Mouse (Mus musculus): ENCODE results near the gene Ren1.

The Ren1 gene

DNA sequence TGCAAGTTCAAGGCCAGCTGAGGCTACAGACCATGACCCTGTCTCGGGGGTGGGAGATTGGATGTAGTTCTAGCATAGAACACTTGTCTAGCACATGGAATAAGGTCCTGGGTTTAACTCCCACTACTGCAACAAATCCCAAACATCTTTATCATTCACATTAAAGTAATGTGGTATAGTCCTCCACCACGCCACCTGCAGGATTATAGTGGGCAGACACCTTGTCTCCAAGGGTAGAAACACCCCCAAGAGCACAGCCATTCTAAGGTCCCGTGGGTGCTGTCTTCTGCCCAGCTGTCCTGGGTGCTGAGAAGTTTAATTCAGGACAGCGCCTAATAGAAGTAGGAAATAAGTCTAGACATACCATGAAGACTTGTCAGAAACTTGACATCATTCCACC lies 33.7 kb upstream of the Ren1 start:
- H3K36me3 ChIP-seq (ENCODE audit: insufficient read depth, low read length) = no peaks in the 10 kb centered on the region
- H3K9me3 ChIP-seq (ENCODE audit: low read length) = no peaks in the 10 kb centered on the region
- TF ChIP-seq POU5F1 (IDR thresholded peaks at IDR 0.05; ENCODE audit: borderline replicate concordance, low read length) = no peak
- TF ChIP-seq CTCF (conservative IDR thresholded peaks at IDR 0.05; ENCODE audit: low read length) = peak; percentile 24
- no peak for TF ChIP-seq NANOG (IDR thresholded peaks at IDR 0.05; ENCODE audit: borderline replicate concordance, low read length)
- peaks cover 26% of the 10 kb centered on the region for H3K4me1 ChIP-seq (replicated peaks; ENCODE audit: low read depth, low read length)
- peaks cover 13% of the 10 kb centered on the region for H3K27me3 ChIP-seq (ENCODE audit: insufficient read depth, low read length)
- no peak overlapping the region for H3K4me3 ChIP-seq (replicated peaks; ENCODE audit: low read length)

DNA sequence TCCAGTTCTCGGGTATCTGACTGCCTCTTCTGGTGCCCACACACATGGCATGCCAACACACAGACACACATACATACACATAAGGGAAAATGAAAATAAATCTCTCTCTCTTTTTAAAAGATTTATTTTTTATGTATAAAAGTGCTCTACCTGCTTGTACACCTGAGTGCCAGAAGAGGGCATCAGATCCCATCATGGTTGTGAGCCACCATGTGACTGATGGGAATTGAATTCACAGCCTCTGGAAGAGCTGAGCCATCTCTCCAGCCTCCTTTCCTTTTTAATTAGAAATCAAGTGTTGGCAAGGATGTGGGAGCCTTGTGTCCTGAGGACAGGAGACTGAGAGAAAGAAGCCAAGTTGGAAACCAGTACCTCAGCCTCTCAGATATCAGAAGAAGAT lies 33.2 kb upstream of the Ren1 start:
- no peak for TF ChIP-seq POU5F1 (IDR thresholded peaks at IDR 0.05; ENCODE audit: borderline replicate concordance, low read length)
- peak; percentile 44 for TF ChIP-seq CTCF (conservative IDR thresholded peaks at IDR 0.05; ENCODE audit: low read length)
- H3K4me1 ChIP-seq (replicated peaks; ENCODE audit: low read depth, low read length) = peaks cover 20% of the 10 kb centered on the region; the same call in 1 of the 2 replicates
- H3K36me3 ChIP-seq (ENCODE audit: insufficient read depth, low read length) = no peaks in the 10 kb centered on the region

DNA sequence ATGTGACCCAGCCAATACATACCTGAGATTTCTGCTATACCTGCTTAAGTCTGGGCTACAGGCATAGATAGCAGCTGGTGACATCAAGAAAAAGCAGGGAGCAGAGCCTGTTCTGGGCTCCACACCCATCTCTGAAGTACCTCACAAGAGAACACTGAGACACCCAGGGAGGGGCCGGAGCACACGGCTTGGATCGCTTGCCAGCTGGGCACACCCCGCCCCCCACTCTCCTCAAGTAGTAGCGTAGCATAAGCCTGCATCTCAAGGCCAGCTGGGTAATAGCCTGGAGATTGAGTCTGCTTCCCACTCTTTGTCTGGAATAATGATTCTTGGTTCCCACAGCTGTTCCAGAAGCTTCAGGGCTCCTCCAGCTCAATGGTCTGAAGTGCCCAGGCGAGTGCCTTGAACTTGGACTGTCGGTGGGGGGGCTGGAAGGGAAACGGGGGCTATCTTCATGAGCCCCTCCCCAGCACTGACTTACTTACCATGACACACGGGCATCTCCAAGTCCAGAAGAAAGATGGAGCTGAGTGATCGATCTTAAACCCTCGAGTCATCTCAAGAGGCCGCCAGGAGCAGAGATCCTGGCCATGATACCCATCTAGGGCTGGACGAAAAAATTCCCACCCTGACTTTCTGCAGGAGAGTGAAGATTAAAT lies 28.9 kb upstream of the Ren1 start, which contains the start of gene Kiss1:
TSS of gene Kiss1 (plus strand) at position 609 of the 659 bp plus-strand sequence.
- Histone ChIP-seq H3K9me3 (ENCODE audit: low read length) (no peaks in the 10 kb centered on the region), H3K27me3 (ENCODE audit: insufficient read depth, low read length) (no peaks in the 10 kb centered on the region), H3K4me3 (replicated peaks; ENCODE audit: low read length) (no peak within 1 kb of the TSS), H3K36me3 (ENCODE audit: insufficient read depth, low read length) (no peaks in the 10 kb centered on the region), H3K4me1 (replicated peaks; ENCODE audit: low read depth, low read length) (peaks cover 21% of the 10 kb centered on the region)
- TF ChIP-seq CTCF (conservative IDR thresholded peaks at IDR 0.05; ENCODE audit: low read length) = no peak
- no peak for TF ChIP-seq POU5F1 (IDR thresholded peaks at IDR 0.05; ENCODE audit: borderline replicate concordance, low read length)
- TF ChIP-seq NANOG (IDR thresholded peaks at IDR 0.05; ENCODE audit: borderline replicate concordance, low read length) = no peak

More for the DNA sequence above, 33.2 kb upstream of the Ren1 start:
- Histone ChIP-seq H3K9me3 (ENCODE audit: low read length) (no peaks in the 10 kb centered on the region), H3K4me3 (replicated peaks; ENCODE audit: low read length) (no peak overlapping the region), H3K27me3 (ENCODE audit: insufficient read depth, low read length) (peaks cover 8% of the 10 kb centered on the region; the same call in 1 of the 2 replicates)

DNA sequence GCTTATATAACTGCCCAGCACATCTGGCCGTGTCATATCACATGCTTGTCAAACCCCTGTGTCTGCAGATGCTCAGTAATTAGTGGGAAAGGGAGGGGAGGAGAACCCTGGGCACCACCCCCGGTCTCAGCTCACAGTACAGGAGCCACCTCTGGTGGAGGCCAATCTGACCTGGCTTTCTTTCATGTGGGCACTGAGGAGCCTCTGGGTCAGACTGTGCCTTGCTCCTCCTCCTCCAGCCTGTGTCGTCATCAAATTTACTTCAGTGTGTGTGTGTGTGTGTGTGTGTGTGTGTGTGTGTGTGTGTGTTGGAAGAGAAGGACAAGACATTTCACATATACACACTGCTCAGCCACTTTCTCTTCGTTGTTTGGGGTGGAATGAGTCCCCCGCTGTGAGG lies 27.0 kb upstream of the Ren1 start:
- H3K9me3 ChIP-seq (ENCODE audit: low read length) = no peaks in the 10 kb centered on the region
- no peaks in the 10 kb centered on the region for H3K36me3 ChIP-seq (ENCODE audit: insufficient read depth, low read length)
- peaks cover 23% of the 10 kb centered on the region for H3K4me1 ChIP-seq (replicated peaks; ENCODE audit: low read depth, low read length)
- no peak overlapping the region for H3K4me3 ChIP-seq (replicated peaks; ENCODE audit: low read length)
- H3K27me3 ChIP-seq (ENCODE audit: insufficient read depth, low read length) = peaks cover 6% of the 10 kb centered on the region
- no peak for TF ChIP-seq CTCF (conservative IDR thresholded peaks at IDR 0.05; ENCODE audit: low read length)
- TF ChIP-seq POU5F1 (IDR thresholded peaks at IDR 0.05; ENCODE audit: borderline replicate concordance, low read length) = no peak
- no peak for TF ChIP-seq NANOG (IDR thresholded peaks at IDR 0.05; ENCODE audit: borderline replicate concordance, low read length)

DNA sequence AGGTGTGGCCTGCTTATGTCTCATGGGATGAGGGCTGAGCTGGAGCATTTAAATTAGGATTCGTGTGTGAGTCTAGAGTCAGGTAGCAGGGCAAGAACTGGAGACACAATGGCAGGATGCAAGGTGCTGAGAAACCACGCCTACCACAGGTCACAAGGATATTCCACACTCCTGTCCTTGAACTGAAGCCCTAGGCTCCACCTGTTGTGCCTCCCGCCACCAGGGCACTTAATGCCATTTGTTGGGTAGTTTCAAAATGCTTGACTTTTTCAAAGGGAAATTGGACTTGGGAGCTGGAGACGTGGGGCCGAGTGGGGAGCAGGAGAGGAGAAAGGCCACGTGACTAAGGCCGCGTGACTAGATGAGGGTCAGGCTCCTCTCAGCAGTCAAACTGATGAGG lies 24.4 kb upstream of the Ren1 start:
- Histone ChIP-seq H3K27me3 (ENCODE audit: insufficient read depth, low read length) (peaks cover 27% of the 10 kb centered on the region), H3K4me3 (replicated peaks; ENCODE audit: low read length) (no peak overlapping the region), H3K4me1 (replicated peaks; ENCODE audit: low read depth, low read length) (peaks cover 18% of the 10 kb centered on the region), H3K36me3 (ENCODE audit: insufficient read depth, low read length) (no peaks in the 10 kb centered on the region), H3K9me3 (ENCODE audit: low read length) (no peaks in the 10 kb centered on the region)
- TF ChIP-seq NANOG (IDR thresholded peaks at IDR 0.05; ENCODE audit: borderline replicate concordance, low read length) (no peak), POU5F1 (IDR thresholded peaks at IDR 0.05; ENCODE audit: borderline replicate concordance, low read length) (no peak), CTCF (conservative IDR thresholded peaks at IDR 0.05; ENCODE audit: low read length) (no peak)

DNA sequence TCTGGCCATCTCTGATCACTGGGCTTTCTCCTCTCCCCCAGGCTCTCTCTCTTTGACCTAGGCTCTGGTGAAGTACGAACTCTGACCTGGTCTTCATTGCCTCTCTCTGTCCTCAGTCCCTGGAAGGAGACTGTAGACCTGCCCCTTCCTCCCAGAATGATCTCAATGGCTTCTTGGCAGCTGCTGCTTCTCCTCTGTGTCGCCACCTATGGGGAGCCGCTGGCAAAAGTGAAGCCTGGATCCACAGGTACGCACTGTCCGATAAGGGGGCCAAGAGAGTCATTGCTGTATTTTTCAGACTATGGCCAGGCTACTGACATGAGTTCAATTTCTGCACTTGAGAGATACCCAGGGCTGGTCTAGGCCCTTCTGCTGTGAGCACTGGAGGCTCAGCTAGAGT lies 23.2 kb upstream of the Ren1 start:
- Histone ChIP-seq H3K9me3 (ENCODE audit: low read length) (no peaks in the 10 kb centered on the region), H3K4me1 (replicated peaks; ENCODE audit: low read depth, low read length) (peaks cover 22% of the 10 kb centered on the region), H3K27me3 (ENCODE audit: insufficient read depth, low read length) (peaks cover 31% of the 10 kb centered on the region), H3K4me3 (replicated peaks; ENCODE audit: low read length) (no peak overlapping the region), H3K36me3 (ENCODE audit: insufficient read depth, low read length) (no peaks in the 10 kb centered on the region)
- TF ChIP-seq CTCF (conservative IDR thresholded peaks at IDR 0.05; ENCODE audit: low read length) (peak; percentile 16), POU5F1 (IDR thresholded peaks at IDR 0.05; ENCODE audit: borderline replicate concordance, low read length) (no peak), NANOG (IDR thresholded peaks at IDR 0.05; ENCODE audit: borderline replicate concordance, low read length) (no peak)

DNA sequence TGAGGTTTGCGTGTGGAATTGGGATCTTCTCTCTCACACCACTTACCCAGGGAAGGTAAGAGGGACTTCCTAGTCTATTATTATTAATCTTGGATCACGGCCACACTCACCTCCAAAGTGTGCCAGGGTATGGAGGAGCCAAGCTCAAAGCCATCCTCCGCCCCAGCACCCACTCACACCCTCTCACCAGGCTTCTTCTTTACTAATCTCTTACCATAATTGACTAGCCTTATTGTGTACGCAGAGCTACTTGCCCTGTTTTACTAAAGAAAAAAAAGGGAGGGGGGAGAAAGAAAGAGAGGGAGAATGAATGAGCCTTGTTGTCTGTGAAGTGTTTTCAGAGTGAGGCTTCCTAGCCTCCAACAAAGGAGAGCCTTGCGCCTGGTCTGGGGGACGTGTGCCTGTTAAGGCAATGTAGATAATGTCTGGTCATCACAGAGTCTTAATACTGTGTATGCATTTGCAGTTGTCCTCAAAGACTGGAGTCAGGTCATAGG lies 22.0 kb upstream of the Ren1 start:
- Histone ChIP-seq H3K36me3 (ENCODE audit: insufficient read depth, low read length) (no peaks in the 10 kb centered on the region), H3K4me1 (replicated peaks; ENCODE audit: low read depth, low read length) (peaks cover 31% of the 10 kb centered on the region)
- TF ChIP-seq POU5F1 (IDR thresholded peaks at IDR 0.05; ENCODE audit: borderline replicate concordance, low read length) = no peak
- TF ChIP-seq CTCF (conservative IDR thresholded peaks at IDR 0.05; ENCODE audit: low read length) = no peak
- no peak for TF ChIP-seq NANOG (IDR thresholded peaks at IDR 0.05; ENCODE audit: borderline replicate concordance, low read length)

DNA sequence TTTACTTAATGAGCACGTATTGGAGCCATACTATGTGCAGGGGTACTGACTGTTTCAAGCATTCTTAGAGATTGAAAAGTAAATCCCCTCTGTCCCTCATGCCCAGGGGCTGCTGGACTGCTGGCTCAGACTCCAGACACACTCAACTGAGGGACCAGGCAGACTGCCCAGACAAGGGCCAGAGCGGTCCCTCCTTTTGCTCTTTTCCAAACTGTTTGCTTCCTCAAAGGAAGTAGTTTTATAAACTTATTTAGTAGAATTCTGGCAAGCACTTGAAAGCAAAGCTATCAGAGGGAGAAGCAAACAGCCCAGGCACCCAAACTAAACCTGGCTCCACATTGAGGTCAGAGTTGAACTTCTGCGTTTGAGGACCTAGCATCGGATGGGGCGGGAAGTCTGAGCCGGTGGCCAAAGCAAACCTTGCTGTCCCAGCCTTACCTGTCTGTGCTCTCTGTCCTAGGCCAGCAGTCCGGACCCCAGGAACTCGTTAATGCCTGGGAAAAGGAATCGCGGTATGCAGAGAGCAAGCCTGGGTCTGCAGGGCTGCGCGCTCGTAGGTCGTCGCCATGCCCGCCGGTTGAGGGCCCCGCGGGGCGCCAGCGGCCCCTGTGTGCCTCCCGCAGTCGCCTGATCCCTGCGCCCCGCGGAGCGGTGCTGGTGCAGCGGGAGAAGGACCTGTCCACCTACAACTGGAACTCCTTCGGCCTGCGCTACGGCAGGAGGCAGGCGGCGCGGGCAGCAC lies 21.2 kb upstream of the Ren1 start:
- Histone ChIP-seq H3K36me3 (ENCODE audit: insufficient read depth, low read length) (no peaks in the 10 kb centered on the region), H3K4me3 (replicated peaks; ENCODE audit: low read length) (peak overlapping the region; percentile 78), H3K27me3 (ENCODE audit: insufficient read depth, low read length) (peaks cover 31% of the 10 kb centered on the region), H3K4me1 (replicated peaks; ENCODE audit: low read depth, low read length) (peaks cover 33% of the 10 kb centered on the region), H3K9me3 (ENCODE audit: low read length) (peaks cover 4% of the 10 kb centered on the region; the same call in 1 of the 2 replicates)
- TF ChIP-seq CTCF (conservative IDR thresholded peaks at IDR 0.05; ENCODE audit: low read length) (no peak), POU5F1 (IDR thresholded peaks at IDR 0.05; ENCODE audit: borderline replicate concordance, low read length) (no peak), NANOG (IDR thresholded peaks at IDR 0.05; ENCODE audit: borderline replicate concordance, low read length) (no peak)

More for the DNA sequence above, 22.0 kb upstream of the Ren1 start:
- Histone ChIP-seq H3K4me3 (replicated peaks; ENCODE audit: low read length) (no peak overlapping the region), H3K9me3 (ENCODE audit: low read length) (no peaks in the 10 kb centered on the region), H3K27me3 (ENCODE audit: insufficient read depth, low read length) (peaks cover 31% of the 10 kb centered on the region)
